Mouse (Mus musculus) hindbrain, embryonic 16.5 days (tissue): ENCODE results near the gene Clns1a. TPM values are rescaled to one million over a fixed set of nuclear protein-coding genes. Genes with fewer than 3 reads are reported as not detected.

Experiments
- ATAC-seq: fragments of 200-750 bp; cut with Nextera tagmentation; 2 replicates; pipeline ENCODE4 v1.8.0; 2017; ENCODE audit warnings: moderate TSS enrichment, moderate library complexity
- H3K27ac ChIP-seq: fragments of 300-500 bp; sonication (generic); 2 replicates; pipeline ENCODE4 v1.5.1; 2014; ENCODE audit warnings: low read depth, mild to moderate bottlenecking, control low read depth, low read length, moderate library complexity
- H3K27me3 ChIP-seq: fragments of 300-500 bp; sonication (generic); replicated peaks from 2 replicates; pipeline ENCODE4 v1.6.1; 2014; ENCODE audit warnings: low read length; ENCODE audit not compliant: control insufficient read depth, insufficient read depth
- H3K36me3 ChIP-seq: fragments of 300-500 bp; sonication (generic); 2 replicates; pipeline ENCODE4 v1.6.1; 2014; ENCODE audit warnings: mild to moderate bottlenecking, low read length, moderate library complexity, mixed read lengths; ENCODE audit not compliant: control insufficient read depth, insufficient read depth
- H3K4me1 ChIP-seq: fragments of 300-500 bp; sonication (generic); 2 replicates; pipeline ENCODE4 v1.6.1; 2014; ENCODE audit warnings: low read depth, low read length; ENCODE audit not compliant: control insufficient read depth, insufficient read depth
- H3K4me2 ChIP-seq: fragments of 300-500 bp; sonication (generic); 2 replicates; pipeline ENCODE4 v1.6.1; 2014; ENCODE audit warnings: mild to moderate bottlenecking, low read length, control low read depth, moderate library complexity
- H3K4me3 ChIP-seq: fragments of 300-500 bp; sonication (generic); 2 replicates; pipeline ENCODE4 v1.5.1; 2014; ENCODE audit warnings: mild to moderate bottlenecking, low read length, control low read depth, moderate library complexity
- H3K9ac ChIP-seq: fragments of 300-500 bp; sonication (generic); 2 replicates; pipeline ENCODE4 v1.6.1; 2014; ENCODE audit warnings: low read depth, mild to moderate bottlenecking, control low read depth, low read length, moderate library complexity
- H3K9me3 ChIP-seq: fragments of 300-500 bp; sonication (generic); 2 replicates; pipeline ENCODE4 v1.6.1; 2014; ENCODE audit warnings: mild to moderate bottlenecking, low read length, moderate library complexity; ENCODE audit not compliant: control insufficient read depth
- WGBS: fragments of 180-500 bp; shearing (Covaris S2); extraction: QIAGEN DNeasy Blood & Tissue Kit; methylation state at CpG from one replicate; pipeline ENCODE4 v1.1.7; 2014; 5-methylcytosine and 5-hydroxymethylcytosine counted together
- polyA plus RNA-seq: library from polyadenylated mRNA; unstranded; fragments of >200 nt; fragmentation: Nextera tagmentation; extraction: Ambion mirVana; gene quantifications from 2 replicates; pipeline ENCODE4 v1.2.1, GENCODE M21; 2015

Clns1a gene
- polyA plus RNA-seq, 1 experiment from 2014 or later: 184 TPM

- H3K4me2 ChIP-seq: no peak overlapping the region
- no peak for ATAC-seq
- WGBS: 78% methylated on average over 9 of the region's 9 CpGs
- no peaks in the 10 kb centered on the region for H3K4me1 ChIP-seq
- no peak overlapping the region for H3K27ac ChIP-seq
- H3K9ac ChIP-seq: no peak overlapping the region
- no peaks in the 10 kb centered on the region for H3K9me3 ChIP-seq
- H3K36me3 ChIP-seq: no peaks in the 10 kb centered on the region
- H3K4me3 ChIP-seq: no peak overlapping the region
- H3K27me3 ChIP-seq: no peaks in the 10 kb centered on the region
Measured at GRCm38 (mm10) chr7:97766406-97767166, 70.2 kb downstream of the Clns1a start.

- WGBS: 73% methylated on average over 8 of the region's 8 CpGs
- ATAC-seq: no peak
- no peaks in the 10 kb centered on the region for H3K9me3 ChIP-seq
- H3K4me2 ChIP-seq: no peak overlapping the region
- H3K4me3 ChIP-seq: no peak overlapping the region
- no peaks in the 10 kb centered on the region for H3K36me3 ChIP-seq
- no peak overlapping the region for H3K9ac ChIP-seq
- H3K4me1 ChIP-seq: no peaks in the 10 kb centered on the region
- no peak overlapping the region for H3K27ac ChIP-seq
- no peaks in the 10 kb centered on the region for H3K27me3 ChIP-seq
Measured at GRCm38 (mm10) chr7:97767841-97768240, 71.4 kb downstream of the Clns1a start.

GRCm38 (mm10) chr7:97769020-97769419, 72.6 kb downstream of the Clns1a start:
- H3K27ac ChIP-seq: no peak overlapping the region
- H3K4me1 ChIP-seq: no peaks in the 10 kb centered on the region
- no peaks in the 10 kb centered on the region for H3K36me3 ChIP-seq
- H3K4me3 ChIP-seq: no peak overlapping the region
- H3K9me3 ChIP-seq: no peaks in the 10 kb centered on the region
- H3K27me3 ChIP-seq: no peaks in the 10 kb centered on the region
- ATAC-seq: no peak
- H3K4me2 ChIP-seq: no peak overlapping the region
- WGBS: 84% methylated on average over 4 of the region's 4 CpGs
- H3K9ac ChIP-seq: no peak overlapping the region

Other genes with a start within 250 kb of the Clns1a start
- 1.2 and 1.8 TPM in 2 replicates for gene Kctd14, start 245.3 kb upstream of the Clns1a start, polyA plus RNA-seq
- gene Ints4, start 215.7 kb upstream of the Clns1a start, polyA plus RNA-seq: 43.3 and 50.1 TPM in 2 replicates
- gene Aamdc, start 117.1 kb upstream of the Clns1a start, polyA plus RNA-seq: 56.7 and 61.8 TPM in 2 replicates
- gene Rsf1, start 116.7 kb upstream of the Clns1a start, polyA plus RNA-seq: 23.0 and 25.0 TPM in 2 replicates
- gene Aqp11, start 41.7 kb downstream of the Clns1a start, polyA plus RNA-seq: 23.2 and 24.5 TPM in 2 replicates
- gene Pak1, start 91.9 kb downstream of the Clns1a start, polyA plus RNA-seq: 131 and 138 TPM in 2 replicates
- not detected in 2 replicates for gene Gdpd4, start 223.3 kb downstream of the Clns1a start, polyA plus RNA-seq